Mouse (Mus musculus): ENCODE measurements around the gene Nectin2. TPM values are rescaled to one million over a fixed set of nuclear protein-coding genes. Genes with fewer than 3 reads are reported as not detected.

Gene Nectin2
- polyA plus RNA-seq, 1 experiment from 2014 or later = 52.5 TPM

- H3K27ac ChIP-seq (ENCODE audit: low read depth, low read length) = no peak overlapping the region
- H3K4me2 ChIP-seq (replicated peaks; ENCODE audit: low read depth, low read length) = no peak overlapping the region
- ATAC-seq (ENCODE audit: low FRiP score) = no peak
- peaks cover 8% of the 10 kb centered on the region; the same call in 1 of the 2 replicates for H3K36me3 ChIP-seq (ENCODE audit: control insufficient read depth, insufficient read depth, low read length)
- no peaks in the 10 kb centered on the region for H3K9me3 ChIP-seq (ENCODE audit: control insufficient read depth, low read length)
- H3K9ac ChIP-seq (ENCODE audit: low read depth, low read length) = no peak overlapping the region
- peaks cover 3% of the 10 kb centered on the region; the same call in 1 of the 2 replicates for H3K4me1 ChIP-seq (replicated peaks; ENCODE audit: control insufficient read depth, insufficient read depth, low read length)
- 55% methylated on average over 12 of the region's 12 CpGs for WGBS
- DNase-seq (ENCODE audit: low spot score) = no peak
- H3K27me3 ChIP-seq (ENCODE audit: control insufficient read depth, insufficient read depth, low read length) = no peaks in the 10 kb centered on the region
- no peak overlapping the region for H3K4me3 ChIP-seq (ENCODE audit: low read depth, low read length)
These were observed 49.8 kb downstream of the Nectin2 start for GRCm38 (mm10) chr7:19700299-19701068.

- no peak overlapping the region for H3K4me3 ChIP-seq (ENCODE audit: low read depth, low read length)
- no peaks in the 10 kb centered on the region for H3K9me3 ChIP-seq (ENCODE audit: control insufficient read depth, low read length)
- H3K27me3 ChIP-seq (ENCODE audit: control insufficient read depth, insufficient read depth, low read length) = no peaks in the 10 kb centered on the region
- H3K27ac ChIP-seq (ENCODE audit: low read depth, low read length) = no peak overlapping the region
- ATAC-seq (ENCODE audit: low FRiP score) (no peak), DNase-seq (ENCODE audit: low spot score) (no peak)
- no peak overlapping the region for H3K9ac ChIP-seq (ENCODE audit: low read depth, low read length)
- H3K36me3 ChIP-seq (ENCODE audit: control insufficient read depth, insufficient read depth, low read length) = peaks cover 8% of the 10 kb centered on the region; the same call in 1 of the 2 replicates
- peaks cover 3% of the 10 kb centered on the region; the same call in 1 of the 2 replicates for H3K4me1 ChIP-seq (replicated peaks; ENCODE audit: control insufficient read depth, insufficient read depth, low read length)
- 76% methylated on average over 4 of the region's 4 CpGs for WGBS
- H3K4me2 ChIP-seq (replicated peaks; ENCODE audit: low read depth, low read length) = peak overlapping the region; percentile 43; the same call in 1 of the 2 replicates
These were observed 50.5 kb downstream of the Nectin2 start for GRCm38 (mm10) chr7:19699827-19700148.

- peak within 1 kb of the TSS; percentile 43 for H3K4me2 ChIP-seq (replicated peaks; ENCODE audit: low read depth, low read length)
- no peaks in the 10 kb centered on the region for H3K27me3 ChIP-seq (ENCODE audit: control insufficient read depth, insufficient read depth, low read length)
- H3K4me3 ChIP-seq (ENCODE audit: low read depth, low read length) = peak within 1 kb of the TSS; percentile 29
- DNase-seq (ENCODE audit: low spot score) (peak; percentile 55), ATAC-seq (ENCODE audit: low FRiP score) (peak; percentile 66)
- peaks cover 8% of the 10 kb centered on the region; the same call in 1 of the 2 replicates for H3K36me3 ChIP-seq (ENCODE audit: control insufficient read depth, insufficient read depth, low read length)
- no peaks in the 10 kb centered on the region for H3K9me3 ChIP-seq (ENCODE audit: control insufficient read depth, low read length)
- peak within 1 kb of the TSS; percentile 59 for H3K9ac ChIP-seq (ENCODE audit: low read depth, low read length)
- peaks cover 3% of the 10 kb centered on the region; the same call in 1 of the 2 replicates for H3K4me1 ChIP-seq (replicated peaks; ENCODE audit: control insufficient read depth, insufficient read depth, low read length)
- H3K27ac ChIP-seq (ENCODE audit: low read depth, low read length) = no peak within 1 kb of the TSS
- WGBS = 2% methylated on average over 18 of the region's 20 CpGs
These were observed 51.1 kb downstream of the Nectin2 start, which contains the start of gene Apoe for GRCm38 (mm10) chr7:19698907-19699826. Apoe (minus strand) TSS chr7:19699188.

- ATAC-seq (ENCODE audit: low FRiP score) (no peak), DNase-seq (ENCODE audit: low spot score) (peak; percentile 65)
- Histone ChIP-seq H3K9ac (ENCODE audit: low read depth, low read length) (peak overlapping the region; percentile 59), H3K27ac (ENCODE audit: low read depth, low read length) (no peak overlapping the region), H3K9me3 (ENCODE audit: control insufficient read depth, low read length) (no peaks in the 10 kb centered on the region), H3K27me3 (ENCODE audit: control insufficient read depth, insufficient read depth, low read length) (no peaks in the 10 kb centered on the region), H3K4me1 (replicated peaks; ENCODE audit: control insufficient read depth, insufficient read depth, low read length) (peaks cover 3% of the 10 kb centered on the region; the same call in 1 of the 2 replicates), H3K4me2 (replicated peaks; ENCODE audit: low read depth, low read length) (peak overlapping the region; percentile 43), H3K4me3 (ENCODE audit: low read depth, low read length) (peak overlapping the region; percentile 29), H3K36me3 (ENCODE audit: control insufficient read depth, insufficient read depth, low read length) (peaks cover 8% of the 10 kb centered on the region; the same call in 1 of the 2 replicates)
- WGBS = 3% methylated on average over 28 of the region's 28 CpGs
These were observed 52.1 kb downstream of the Nectin2 start for GRCm38 (mm10) chr7:19697949-19698906.

GRCm38 (mm10) chr7:19696336-19696873, 53.9 kb downstream of the Nectin2 start:
- WGBS = 93% methylated on average over 34 of the region's 34 CpGs
- Histone ChIP-seq H3K4me3 (ENCODE audit: low read depth, low read length) (no peak overlapping the region), H3K36me3 (ENCODE audit: control insufficient read depth, insufficient read depth, low read length) (peaks cover 6% of the 10 kb centered on the region; the same call in 1 of the 2 replicates), H3K4me2 (replicated peaks; ENCODE audit: low read depth, low read length) (no peak overlapping the region), H3K4me1 (replicated peaks; ENCODE audit: control insufficient read depth, insufficient read depth, low read length) (peaks cover 3% of the 10 kb centered on the region; the same call in 1 of the 2 replicates), H3K9ac (ENCODE audit: low read depth, low read length) (no peak overlapping the region), H3K27ac (ENCODE audit: low read depth, low read length) (no peak overlapping the region), H3K27me3 (ENCODE audit: control insufficient read depth, insufficient read depth, low read length) (no peaks in the 10 kb centered on the region), H3K9me3 (ENCODE audit: control insufficient read depth, low read length) (no peaks in the 10 kb centered on the region)
- no peak for DNase-seq (ENCODE audit: low spot score)
- no peak for ATAC-seq (ENCODE audit: low FRiP score)

GRCm38 (mm10) chr7:19695881-19696280, 54.4 kb downstream of the Nectin2 start:
- ATAC-seq (ENCODE audit: low FRiP score) (no peak), DNase-seq (ENCODE audit: low spot score) (no peak)
- H3K27me3 ChIP-seq (ENCODE audit: control insufficient read depth, insufficient read depth, low read length) = no peaks in the 10 kb centered on the region
- no peaks in the 10 kb centered on the region for H3K9me3 ChIP-seq (ENCODE audit: control insufficient read depth, low read length)
- H3K4me2 ChIP-seq (replicated peaks; ENCODE audit: low read depth, low read length) = no peak overlapping the region
- H3K4me1 ChIP-seq (replicated peaks; ENCODE audit: control insufficient read depth, insufficient read depth, low read length) = peaks cover 3% of the 10 kb centered on the region; the same call in 1 of the 2 replicates
- peaks cover 6% of the 10 kb centered on the region; the same call in 1 of the 2 replicates for H3K36me3 ChIP-seq (ENCODE audit: control insufficient read depth, insufficient read depth, low read length)
- WGBS = 83% methylated on average over 6 of the region's 6 CpGs
- H3K4me3 ChIP-seq (ENCODE audit: low read depth, low read length) = no peak overlapping the region
- H3K9ac ChIP-seq (ENCODE audit: low read depth, low read length) = no peak overlapping the region
- no peak overlapping the region for H3K27ac ChIP-seq (ENCODE audit: low read depth, low read length)

GRCm38 (mm10) chr7:19695213-19695594, 55.1 kb downstream of the Nectin2 start:
- no peak for DNase-seq (ENCODE audit: low spot score)
- no peak overlapping the region for H3K27ac ChIP-seq (ENCODE audit: low read depth, low read length)
- H3K9me3 ChIP-seq (ENCODE audit: control insufficient read depth, low read length) = no peaks in the 10 kb centered on the region
- H3K27me3 ChIP-seq (ENCODE audit: control insufficient read depth, insufficient read depth, low read length) = no peaks in the 10 kb centered on the region
- no peak overlapping the region for H3K9ac ChIP-seq (ENCODE audit: low read depth, low read length)
- ATAC-seq (ENCODE audit: low FRiP score) = no peak
- H3K4me1 ChIP-seq (replicated peaks; ENCODE audit: control insufficient read depth, insufficient read depth, low read length) = peaks cover 3% of the 10 kb centered on the region; the same call in 1 of the 2 replicates
- no peak overlapping the region for H3K4me2 ChIP-seq (replicated peaks; ENCODE audit: low read depth, low read length)
- peaks cover 6% of the 10 kb centered on the region; the same call in 1 of the 2 replicates for H3K36me3 ChIP-seq (ENCODE audit: control insufficient read depth, insufficient read depth, low read length)
- 51% methylated on average over 8 of the region's 8 CpGs for WGBS
- H3K4me3 ChIP-seq (ENCODE audit: low read depth, low read length) = no peak overlapping the region

Measured in hindbrain, embryonic 11.5 days (tissue).